Mouse (Mus musculus) hindbrain, embryonic 13.5 days (tissue): ENCODE results near the gene Gm13889. TPM values are rescaled to one million over a fixed set of nuclear protein-coding genes. Genes with fewer than 3 reads are reported as not detected.

ENCODE experiments used
- ATAC-seq: fragments of 200-750 bp; cut with Nextera tagmentation; 2 replicates; pipeline ENCODE4 v1.8.0; 2017; ENCODE audit warnings: moderate TSS enrichment; ENCODE audit not compliant: low FRiP score
- H3K27ac ChIP-seq: fragments of 300-500 bp; sonication (generic); 2 replicates; pipeline ENCODE4 v1.5.1; 2015; ENCODE audit warnings: inconsistent platforms, mild to moderate bottlenecking, moderate library complexity
- H3K27me3 ChIP-seq: fragments of 300-500 bp; sonication (generic); 2 replicates; pipeline ENCODE4 v1.6.1; 2015; ENCODE audit warnings: mild to moderate bottlenecking, inconsistent platforms
- H3K36me3 ChIP-seq: fragments of 300-500 bp; sonication (generic); 2 replicates; pipeline ENCODE4 v1.6.1; 2015; ENCODE audit warnings: mild to moderate bottlenecking, inconsistent platforms
- H3K4me1 ChIP-seq: fragments of 300-500 bp; sonication (generic); replicated peaks from 2 replicates; pipeline ENCODE4 v1.6.1; 2015; ENCODE audit warnings: inconsistent platforms
- H3K4me2 ChIP-seq: fragments of 300-500 bp; sonication (generic); 2 replicates; pipeline ENCODE4 v1.6.1; 2015; ENCODE audit warnings: inconsistent platforms, mild to moderate bottlenecking, moderate library complexity
- H3K4me3 ChIP-seq: fragments of 300-500 bp; sonication (generic); 2 replicates; pipeline ENCODE4 v1.5.1; 2015; ENCODE audit warnings: mild to moderate bottlenecking, inconsistent platforms
- H3K9ac ChIP-seq: fragments of 300-500 bp; sonication (generic); 2 replicates; pipeline ENCODE4 v1.6.1; 2015; ENCODE audit warnings: mild to moderate bottlenecking, inconsistent platforms
- H3K9me3 ChIP-seq: fragments of 300-500 bp; sonication (generic); 2 replicates; pipeline ENCODE4 v1.6.1; 2016; ENCODE audit warnings: inconsistent platforms
- WGBS: fragments of 180-500 bp; shearing (Covaris S2); methylation state at CpG from one replicate; pipeline ENCODE4 v1.1.7; 2015; 5-methylcytosine and 5-hydroxymethylcytosine counted together
- polyA plus RNA-seq: library from polyadenylated mRNA; unstranded; fragments of >200 nt; fragmentation: Nextera tagmentation; extraction: Ambion mirVana; gene quantifications from 2 replicates; pipeline ENCODE4 v1.2.1, GENCODE M21; 2015

Gm13889 gene
- polyA plus RNA-seq, 1 experiment from 2014 or later = 6.4 TPM

DNA sequence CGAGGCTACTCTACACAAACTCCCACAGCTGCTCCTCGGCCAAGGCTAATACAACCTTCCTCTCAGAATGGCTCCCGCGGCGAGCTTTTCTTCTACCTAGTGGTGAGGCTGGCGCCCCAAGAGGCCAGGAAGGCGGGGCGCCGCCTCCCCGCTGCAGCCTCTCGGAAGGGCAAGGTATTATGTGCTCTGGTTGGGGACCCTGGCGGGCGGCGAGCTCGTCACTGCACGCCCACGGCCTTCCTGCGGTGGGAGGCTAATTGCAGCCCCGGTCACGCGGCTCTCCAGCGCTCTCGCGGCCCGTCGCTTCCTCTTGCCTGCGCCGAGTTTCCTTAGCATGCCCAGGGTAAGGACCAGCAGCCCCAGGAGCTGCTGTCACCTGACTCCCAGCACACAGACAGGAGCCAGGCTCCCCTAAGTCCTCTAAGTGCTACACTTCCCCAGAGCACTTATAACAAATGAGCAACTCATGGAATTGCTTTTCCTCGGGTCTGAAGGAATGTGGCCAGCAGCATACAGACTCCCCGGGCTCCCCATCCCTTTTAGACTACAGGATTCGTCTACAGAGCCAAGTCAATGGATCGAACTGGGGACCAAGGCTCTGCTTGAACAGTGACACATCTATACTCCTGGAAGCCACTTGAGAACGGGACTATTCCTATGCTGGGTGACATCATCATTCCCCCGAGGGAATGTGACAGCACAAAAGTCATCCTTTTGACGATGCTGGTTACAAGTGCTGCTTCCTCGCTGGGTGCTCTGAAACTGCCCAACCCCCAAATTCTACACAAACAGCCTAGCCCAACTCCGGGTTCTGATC, 19.6 kb upstream of the Gm13889 start:
- H3K27me3 ChIP-seq = peaks cover 20% of the 10 kb centered on the region; the same call in 1 of the 2 replicates
- H3K9ac ChIP-seq = peak overlapping the region; percentile 70
- peaks cover 29% of the 10 kb centered on the region for H3K4me1 ChIP-seq
- peak overlapping the region; percentile 79 for H3K27ac ChIP-seq
- H3K4me2 ChIP-seq = peak overlapping the region; percentile 75
- peak overlapping the region; percentile 40 for H3K4me3 ChIP-seq
- 2% methylated on average over 37 of the region's 37 CpGs for WGBS
- H3K9me3 ChIP-seq = no peaks in the 10 kb centered on the region
- ATAC-seq = peak; percentile 83
- H3K36me3 ChIP-seq = peaks cover 31% of the 10 kb centered on the region

DNA sequence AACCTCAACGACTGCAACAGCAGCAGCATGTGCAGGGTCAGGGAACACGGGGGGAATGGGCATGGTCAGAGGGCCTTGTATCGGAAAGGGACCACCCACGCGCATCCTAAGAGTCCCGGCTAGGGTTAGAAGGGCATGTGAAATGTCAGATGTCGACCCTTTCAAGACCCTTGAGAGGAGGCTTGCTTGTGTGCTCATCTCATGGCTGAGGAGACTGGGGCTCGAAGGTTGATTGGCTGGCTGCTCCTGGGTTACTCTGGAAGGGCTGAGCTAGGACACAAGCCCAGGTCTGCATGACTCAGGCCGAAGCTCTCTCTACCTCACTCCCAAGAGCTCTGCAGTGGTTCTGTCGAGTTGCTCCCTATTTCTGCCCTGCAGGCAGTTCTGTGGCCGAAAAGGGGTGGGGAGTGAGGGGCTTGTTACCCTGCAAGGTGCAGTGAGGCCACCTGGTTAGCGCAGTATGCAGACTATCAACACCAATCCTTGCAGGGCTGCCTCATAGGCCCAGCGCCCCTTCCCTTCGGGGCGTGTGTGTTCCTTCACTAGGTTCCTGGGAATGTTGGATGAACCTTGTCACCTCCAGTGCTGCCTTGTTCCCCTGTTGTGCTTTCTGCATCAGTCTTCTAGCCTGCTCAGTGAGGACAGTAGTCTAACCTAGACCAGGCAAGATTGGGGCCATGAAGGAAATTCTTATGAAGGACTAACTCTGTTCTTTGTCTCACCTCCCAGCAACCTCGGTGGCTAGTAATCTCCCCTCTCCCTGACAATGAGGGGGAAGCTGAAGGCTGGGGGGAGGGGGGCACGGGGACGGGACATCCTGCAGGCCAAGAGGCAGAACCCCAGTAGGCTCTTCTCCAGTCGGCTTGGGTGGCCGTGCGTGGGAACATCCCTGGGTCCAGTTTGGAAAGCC, 18.8 kb upstream of the Gm13889 start:
- Histone ChIP-seq H3K27me3 (peaks cover 20% of the 10 kb centered on the region; the same call in 1 of the 2 replicates), H3K36me3 (peaks cover 22% of the 10 kb centered on the region), H3K4me2 (peak overlapping the region; percentile 75), H3K9ac (peak overlapping the region; percentile 70), H3K4me1 (peaks cover 29% of the 10 kb centered on the region), H3K9me3 (no peaks in the 10 kb centered on the region), H3K27ac (peak overlapping the region; percentile 79), H3K4me3 (peak overlapping the region; percentile 40)
- ATAC-seq = peak; percentile 44
- WGBS = 18% methylated on average over 21 of the region's 21 CpGs

DNA sequence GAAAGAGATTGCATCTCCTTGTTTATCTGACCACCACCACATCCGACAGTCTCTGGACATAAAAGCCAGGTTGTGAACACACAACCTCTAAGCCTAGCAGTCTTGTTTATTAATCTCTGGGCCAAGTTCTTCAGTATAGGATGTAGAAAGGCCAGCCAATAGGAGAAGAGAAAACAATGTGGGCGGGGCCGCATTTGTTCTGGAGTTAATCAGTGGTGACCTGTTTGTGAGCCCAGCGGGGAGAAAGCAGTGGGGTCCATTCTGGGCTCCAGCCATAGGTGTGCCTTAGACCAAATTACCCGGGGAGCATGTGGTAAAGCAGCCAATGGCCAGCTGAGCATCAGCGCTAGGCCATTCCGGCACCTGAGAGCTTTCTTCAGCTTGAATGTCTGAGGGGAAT, 18.0 kb upstream of the Gm13889 start:
- Histone ChIP-seq H3K9me3 (no peaks in the 10 kb centered on the region), H3K4me2 (no peak overlapping the region), H3K27ac (no peak overlapping the region), H3K27me3 (peaks cover 20% of the 10 kb centered on the region; the same call in 1 of the 2 replicates), H3K4me3 (no peak overlapping the region), H3K4me1 (peaks cover 29% of the 10 kb centered on the region), H3K9ac (no peak overlapping the region), H3K36me3 (peaks cover 15% of the 10 kb centered on the region)
- ATAC-seq = no peak
- WGBS = 35% methylated on average over 7 of the region's 7 CpGs

DNA sequence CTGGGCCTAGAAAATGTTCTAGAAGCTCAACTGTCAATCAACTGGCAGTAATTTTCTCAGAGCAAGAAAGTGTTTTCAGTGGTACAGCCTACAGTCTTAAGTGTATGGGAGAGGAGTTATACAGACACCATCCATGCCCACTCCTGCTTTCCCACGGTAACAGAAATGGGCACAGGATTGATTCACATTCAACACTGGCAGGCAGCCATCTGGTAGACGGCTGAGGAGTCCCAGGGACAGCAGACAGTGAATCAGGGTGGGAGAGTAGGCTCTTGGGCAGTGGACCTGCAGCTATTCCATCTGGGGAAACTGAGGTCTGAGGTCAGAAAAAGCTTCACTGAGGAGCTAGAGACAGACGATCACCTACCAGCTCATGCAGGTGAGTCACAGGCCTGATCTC, 14.6 kb upstream of the Gm13889 start:
- peaks cover 14% of the 10 kb centered on the region; the same call in 1 of the 2 replicates for H3K27me3 ChIP-seq
- peaks cover 18% of the 10 kb centered on the region for H3K4me1 ChIP-seq
- H3K4me3 ChIP-seq = no peak overlapping the region
- 73% methylated on average over 3 of the region's 3 CpGs for WGBS
- H3K9me3 ChIP-seq = no peaks in the 10 kb centered on the region
- H3K27ac ChIP-seq = no peak overlapping the region
- H3K9ac ChIP-seq = no peak overlapping the region
- no peaks in the 10 kb centered on the region for H3K36me3 ChIP-seq
- no peak overlapping the region for H3K4me2 ChIP-seq
- no peak for ATAC-seq

DNA sequence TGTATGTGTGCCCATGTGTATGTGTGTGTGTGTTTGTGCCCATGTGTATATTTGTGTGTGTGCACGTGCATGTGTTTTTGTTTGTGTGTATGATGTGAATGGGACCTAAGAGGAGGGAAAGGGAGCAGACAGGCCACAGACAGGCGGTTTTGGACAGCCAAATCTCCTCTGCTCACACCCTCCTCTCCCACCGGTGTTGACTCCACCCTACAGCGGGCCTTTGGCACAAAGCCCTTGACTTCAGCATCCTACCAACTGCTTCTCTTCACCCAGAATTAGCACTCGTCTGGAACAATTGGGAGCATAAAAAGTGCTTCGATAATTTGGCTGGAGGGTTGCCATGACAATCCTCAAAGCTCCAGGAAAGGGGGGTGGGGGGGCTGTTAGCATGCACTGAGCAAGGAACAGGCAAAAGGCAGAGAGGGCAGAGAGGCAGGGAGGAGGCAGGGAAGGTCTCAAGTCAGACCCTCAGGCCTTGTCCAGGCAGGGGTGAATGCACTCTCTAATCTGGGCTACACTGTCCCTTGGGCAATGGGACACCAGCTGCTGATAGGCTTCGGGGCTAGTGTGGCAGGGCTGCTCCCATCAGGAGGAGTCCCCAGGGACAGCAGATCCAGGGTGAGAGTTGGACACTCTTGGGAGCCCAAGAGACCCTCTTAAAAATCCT, 7.6 kb upstream of the Gm13889 start:
- Histone ChIP-seq H3K4me1 (peaks cover 12% of the 10 kb centered on the region), H3K27me3 (peaks cover 11% of the 10 kb centered on the region; the same call in 1 of the 2 replicates), H3K9me3 (no peaks in the 10 kb centered on the region), H3K27ac (0 out of 2 replicates have a peak overlapping the region, but pooled peaks have one; percentile 18), H3K9ac (no peak overlapping the region), H3K36me3 (no peaks in the 10 kb centered on the region), H3K4me2 (no peak overlapping the region), H3K4me3 (no peak overlapping the region)
- 36% methylated on average over 7 of the region's 7 CpGs for WGBS
- peak; percentile 36; the same call in 1 of the 2 replicates for ATAC-seq

DNA sequence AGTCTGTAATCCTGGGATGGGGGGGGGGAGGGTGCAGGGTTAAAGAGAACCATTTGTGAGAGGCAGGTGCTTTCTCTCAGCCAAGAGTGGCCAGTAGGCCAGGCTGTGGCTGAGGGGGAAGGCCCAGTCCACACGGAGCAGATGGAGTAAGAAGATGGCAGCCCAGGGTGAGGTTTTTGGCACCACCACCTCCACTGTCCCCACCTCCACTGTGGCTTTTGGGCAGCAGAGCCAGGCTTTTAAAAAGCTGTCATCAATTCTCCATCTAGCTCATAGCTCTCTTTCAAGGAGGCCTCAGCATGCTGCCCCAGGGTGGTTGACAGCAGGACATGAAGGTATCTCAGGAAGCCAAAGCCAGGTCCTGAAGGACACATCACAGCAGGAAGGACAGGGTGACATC, 6.8 kb upstream of the Gm13889 start:
- Histone ChIP-seq H3K36me3 (no peaks in the 10 kb centered on the region), H3K4me2 (no peak overlapping the region), H3K27ac (no peak overlapping the region), H3K4me3 (no peak overlapping the region), H3K9ac (no peak overlapping the region), H3K9me3 (no peaks in the 10 kb centered on the region), H3K4me1 (peaks cover 12% of the 10 kb centered on the region), H3K27me3 (peaks cover 13% of the 10 kb centered on the region; the same call in 1 of the 2 replicates)
- no peak for ATAC-seq
- 90% methylated on average over 1 of the region's 1 CpGs for WGBS

DNA sequence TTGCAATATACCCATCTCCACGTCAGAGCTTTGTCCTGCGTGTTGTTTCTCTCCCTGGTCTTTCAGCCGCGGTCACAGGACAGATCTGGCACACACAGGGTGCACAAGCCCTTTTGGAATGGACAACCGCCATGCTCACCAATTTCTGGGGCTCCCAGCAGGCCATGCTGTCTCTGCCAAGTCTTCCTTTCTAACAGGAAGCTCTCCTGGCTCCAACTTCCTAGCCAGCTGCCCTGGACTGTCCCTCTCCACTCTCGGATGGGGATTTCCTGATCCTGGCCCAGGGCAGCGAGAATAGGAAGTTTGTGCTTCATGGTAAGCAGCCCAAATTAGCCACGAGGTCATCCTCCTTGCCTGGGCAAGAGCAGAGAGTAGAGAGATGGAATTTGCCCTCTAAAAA, 4.7 kb upstream of the Gm13889 start:
- Histone ChIP-seq H3K4me1 (peaks cover 27% of the 10 kb centered on the region), H3K27me3 (peaks cover 27% of the 10 kb centered on the region), H3K36me3 (no peaks in the 10 kb centered on the region), H3K27ac (no peak overlapping the region), H3K4me2 (no peak overlapping the region), H3K9ac (no peak overlapping the region), H3K4me3 (no peak overlapping the region), H3K9me3 (no peaks in the 10 kb centered on the region)
- WGBS = 77% methylated on average over 8 of the region's 8 CpGs
- no peak for ATAC-seq

DNA sequence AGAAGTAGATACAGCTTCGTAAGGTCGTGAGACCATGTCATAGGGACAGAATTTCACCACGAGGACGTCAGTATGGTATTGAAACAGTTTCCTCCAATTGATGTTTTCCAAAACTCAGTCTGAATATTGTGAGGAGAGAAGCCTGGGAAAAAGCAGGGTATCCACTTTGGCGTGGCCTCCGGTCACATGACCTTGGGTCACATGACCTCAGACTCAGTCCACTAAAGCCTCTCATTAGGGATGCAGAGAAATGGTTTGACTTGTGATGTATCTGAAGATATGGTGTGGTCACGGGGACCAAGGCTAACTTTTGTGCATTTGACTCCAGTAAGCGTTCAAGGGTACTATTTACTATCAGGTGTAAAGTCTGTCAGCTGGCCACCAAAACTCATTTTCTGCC, 2.3 kb upstream of the Gm13889 start:
- Histone ChIP-seq H3K9me3 (no peaks in the 10 kb centered on the region), H3K27me3 (peaks cover 43% of the 10 kb centered on the region), H3K4me1 (peaks cover 40% of the 10 kb centered on the region), H3K9ac (no peak overlapping the region), H3K4me3 (no peak overlapping the region), H3K36me3 (no peaks in the 10 kb centered on the region), H3K27ac (no peak overlapping the region), H3K4me2 (no peak overlapping the region)
- ATAC-seq = no peak
- WGBS = 81% methylated on average over 8 of the region's 8 CpGs

DNA sequence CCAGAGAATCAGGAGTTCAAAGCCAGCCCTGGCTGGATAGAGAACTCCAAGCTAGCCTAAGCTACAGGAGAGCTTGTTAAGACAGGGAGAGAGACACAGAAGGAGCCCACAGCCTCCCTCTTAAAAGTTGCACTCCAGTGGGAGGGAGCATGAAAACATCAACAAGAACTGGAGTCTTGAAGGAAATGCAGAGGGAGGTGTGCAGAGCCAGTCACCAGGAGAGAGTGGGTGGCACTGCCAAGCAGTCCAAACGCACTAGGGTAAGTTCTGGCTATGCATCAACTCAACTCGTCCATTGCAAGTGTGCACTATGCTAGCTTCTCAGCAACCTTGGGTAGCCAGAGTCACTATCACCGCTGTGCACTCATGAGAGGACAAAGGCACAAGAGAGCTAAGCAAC, 1.2 kb upstream of the Gm13889 start:
- Histone ChIP-seq H3K4me3 (no peak overlapping the region), H3K9me3 (no peaks in the 10 kb centered on the region), H3K4me2 (no peak overlapping the region), H3K27ac (peak overlapping the region; percentile 76; the same call in 1 of the 2 replicates), H3K36me3 (no peaks in the 10 kb centered on the region), H3K4me1 (peaks cover 40% of the 10 kb centered on the region), H3K27me3 (peaks cover 54% of the 10 kb centered on the region), H3K9ac (no peak overlapping the region)
- no peak for ATAC-seq
- 72% methylated on average over 3 of the region's 3 CpGs for whole genome bisulfite sequencing

DNA sequence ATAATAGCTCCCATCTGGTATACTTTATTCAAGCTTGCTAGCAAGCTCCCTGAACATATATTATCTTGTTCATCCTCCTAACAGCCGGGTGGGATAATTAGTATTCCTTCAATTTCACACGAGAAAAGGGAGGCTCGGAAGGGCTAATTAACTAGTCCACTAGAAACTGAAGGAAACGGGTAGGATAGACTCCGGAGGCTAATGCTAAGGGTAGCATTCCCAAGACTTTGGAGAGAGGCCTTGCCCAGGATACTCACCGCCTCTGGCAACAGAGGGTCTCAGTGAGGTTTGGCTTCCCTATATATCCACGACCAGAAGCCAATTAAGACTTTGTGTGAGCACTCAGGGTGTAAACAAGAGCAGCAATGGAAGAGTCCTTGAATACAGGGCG, 779 bp upstream of the Gm13889 start:
- WGBS = 37% methylated on average over 8 of the region's 8 CpGs
- Histone ChIP-seq H3K36me3 (no peaks in the 10 kb centered on the region), H3K27ac (peak overlapping the region; percentile 76), H3K9me3 (no peaks in the 10 kb centered on the region), H3K4me2 (peak overlapping the region; percentile 98), H3K27me3 (peaks cover 58% of the 10 kb centered on the region), H3K4me1 (peaks cover 40% of the 10 kb centered on the region), H3K4me3 (no peak overlapping the region), H3K9ac (no peak overlapping the region)
- ATAC-seq = no peak

DNA sequence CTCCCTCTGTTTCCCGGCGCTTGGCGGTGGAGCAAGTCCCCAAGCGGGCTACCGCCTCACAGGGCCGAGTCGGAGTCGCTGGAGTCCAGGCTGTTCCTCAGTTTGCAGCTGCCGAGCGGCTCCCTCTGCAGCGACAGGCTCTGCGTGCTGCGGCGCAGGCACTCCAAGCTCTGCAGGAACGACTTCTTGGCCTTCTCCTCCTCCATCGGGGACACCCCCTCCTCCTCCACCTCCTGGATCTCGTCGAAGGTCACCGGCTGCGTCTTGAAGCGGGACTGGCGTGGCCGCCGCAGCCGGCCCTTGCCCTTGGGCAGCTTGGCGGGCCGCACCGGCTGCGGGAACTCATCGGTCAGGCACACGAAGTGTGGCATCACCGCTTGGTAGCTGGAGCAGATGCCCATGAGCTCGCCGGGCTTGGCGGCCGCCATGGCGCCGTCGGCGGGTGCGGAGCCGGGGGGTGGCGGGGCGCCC, 635 bp downstream of the Gm13889 start:
- ATAC-seq = peak; percentile 65
- Histone ChIP-seq H3K27ac (peak overlapping the region; percentile 76), H3K4me2 (peak overlapping the region; percentile 98), H3K4me3 (peak overlapping the region; percentile 67), H3K27me3 (peaks cover 60% of the 10 kb centered on the region), H3K36me3 (no peaks in the 10 kb centered on the region), H3K4me1 (peaks cover 40% of the 10 kb centered on the region), H3K9ac (peak overlapping the region; percentile 85), H3K9me3 (no peaks in the 10 kb centered on the region)
- under 1% methylated on average over 44 of the region's 44 CpGs for WGBS

DNA sequence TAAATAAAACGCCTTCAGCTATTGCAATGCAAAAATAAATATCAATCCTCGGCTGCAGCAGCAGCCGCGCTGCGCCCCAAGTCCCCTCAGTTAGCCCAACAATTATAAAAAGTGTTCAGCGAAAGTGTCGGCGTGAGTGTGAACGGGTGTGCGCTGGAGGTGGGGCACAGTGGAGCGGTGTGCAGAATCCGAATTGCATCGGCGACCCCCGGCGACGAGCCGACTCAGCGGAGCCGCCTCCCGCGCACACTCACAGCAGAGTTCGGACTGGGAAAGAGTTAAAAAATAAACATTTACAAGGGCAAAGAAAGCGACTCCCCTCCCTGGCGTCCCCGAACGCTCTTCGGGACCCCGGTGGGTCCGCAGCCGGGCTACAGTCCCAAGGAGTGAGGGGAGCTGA, 1.1 kb downstream of the Gm13889 start:
- H3K27ac ChIP-seq = peak overlapping the region; percentile 76
- no peaks in the 10 kb centered on the region for H3K9me3 ChIP-seq
- under 1% methylated on average over 31 of the region's 31 CpGs for WGBS
- H3K4me3 ChIP-seq = peak overlapping the region; percentile 67
- peak overlapping the region; percentile 85 for H3K9ac ChIP-seq
- peaks cover 60% of the 10 kb centered on the region for H3K27me3 ChIP-seq
- no peak for ATAC-seq
- H3K36me3 ChIP-seq = no peaks in the 10 kb centered on the region
- peaks cover 40% of the 10 kb centered on the region for H3K4me1 ChIP-seq
- H3K4me2 ChIP-seq = peak overlapping the region; percentile 98
